Mouse (Mus musculus): ENCODE data around the gene Etfdh. TPM values are rescaled to one million over a fixed set of nuclear protein-coding genes. Genes with fewer than 3 reads are reported as not detected.

The Etfdh gene
- 17.3 and 19.5 TPM in 2 replicates for total RNA-seq (2012; rRNA removed)

GRCm38 (mm10) chr3:79629416-79629730 lies at the start of gene Etfdh:
Gene Etfdh (minus strand): TSS chr3:79629500.
- Histone ChIP-seq H3K4me1 (ENCODE audit: control insufficient read depth in 2 of 2, insufficient read depth in 2 of 2, low read length in 2 of 2, poor library complexity in 1 of 2) (peaks cover 2 to 4% of the 10 kb centered on the region in 2 experiments; a peak in 2 of 4 replicates), H3K9ac (ENCODE audit: insufficient read depth, low read depth, low read length, poor library complexity, severe bottlenecking) (peak within 1 kb of the TSS; percentile 92), H3K27ac (ENCODE audit: insufficient read depth, low read depth, low read length, poor library complexity, severe bottlenecking) (peak within 1 kb of the TSS; percentile 28; the same call in 1 of the 2 replicates), H3K4me3 (ENCODE audit: insufficient read depth in 1 of 2, low read depth in 1 of 2, low read length in 2 of 2, poor library complexity in 1 of 2, severe bottlenecking in 1 of 2) (peak within 1 kb of the TSS; percentile 86 to 97), H3K9me3 (ENCODE audit: control insufficient read depth, insufficient read depth, low read depth, low read length) (no peaks in the 10 kb centered on the region), H3K36me3 (ENCODE audit: control insufficient read depth, insufficient read depth, low read length, poor library complexity, severe bottlenecking) (no peaks in the 10 kb centered on the region)
- TF ChIP-seq ZC3H11A (IDR thresholded peaks at IDR 0.05; ENCODE audit: borderline replicate concordance, low read depth, low read length) (no peak), CHD2 (IDR thresholded peaks at IDR 0.05; ENCODE audit: low read depth, low read length) (no peak), ZNF384 (IDR thresholded peaks at IDR 0.05; ENCODE audit: low read depth, low read length) (no peak), MAFK (IDR thresholded peaks at IDR 0.05; ENCODE audit: insufficient read depth, low read depth, low read length) (no peak), HCFC1 (IDR thresholded peaks at IDR 0.05; ENCODE audit: borderline replicate concordance, insufficient read depth, low read length) (no peak)
- in situ Hi-C loops (cut with MboI; ENCODE audit: low sequenced_read_pairs in 2 of 2, unreplicated experiment in 2 of 2), result no loop called here
- peak; percentile 28 for DNase-seq (ENCODE audit: low read depth, low spot score)

DNA sequence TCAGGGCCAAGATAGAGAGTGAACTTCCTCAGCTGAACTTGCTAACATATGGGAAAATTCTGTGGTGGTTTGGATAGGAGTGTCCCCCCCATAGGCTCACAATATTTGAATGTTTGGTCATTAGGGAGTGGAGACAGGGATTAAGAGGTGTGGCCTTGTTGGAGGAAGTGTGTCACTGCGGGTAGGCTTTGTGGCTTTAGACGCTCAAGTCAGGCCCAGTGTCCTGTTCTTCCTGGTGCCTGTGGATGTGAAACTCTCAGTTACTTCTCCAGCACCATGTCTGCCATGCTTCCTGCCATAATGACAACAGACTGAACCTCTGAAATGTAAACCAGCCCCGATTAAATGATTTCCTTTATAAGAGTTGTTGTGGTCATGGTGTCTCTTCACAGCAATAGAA lies 47.1 kb upstream of the Etfdh start:
- TF ChIP-seq ZC3H11A (IDR thresholded peaks at IDR 0.05; ENCODE audit: borderline replicate concordance, low read depth, low read length) (no peak), MAFK (IDR thresholded peaks at IDR 0.05; ENCODE audit: insufficient read depth, low read depth, low read length) (no peak), ZNF384 (IDR thresholded peaks at IDR 0.05; ENCODE audit: low read depth, low read length) (no peak), CHD2 (IDR thresholded peaks at IDR 0.05; ENCODE audit: low read depth, low read length) (no peak), HCFC1 (IDR thresholded peaks at IDR 0.05; ENCODE audit: borderline replicate concordance, insufficient read depth, low read length) (no peak)
- H3K27ac ChIP-seq (ENCODE audit: insufficient read depth, low read depth, low read length, poor library complexity, severe bottlenecking), result no peak overlapping the region
- in situ Hi-C loops (cut with MboI; ENCODE audit: low sequenced_read_pairs in 2 of 2, unreplicated experiment in 2 of 2), result loop anchor here in 1 of 2 experiments (10.0 kb wide), 1 partner anchor 128 kb away; no protein-coding TSS in a partner anchor

GRCm38 (mm10) chr3:79674641-79675040 lies 45.3 kb upstream of the Etfdh start:
- DNase-seq (ENCODE audit: low read depth, low spot score), result no peak
- in situ Hi-C loops (cut with MboI; ENCODE audit: low sequenced_read_pairs in 2 of 2, unreplicated experiment in 2 of 2), result loop anchor here in 1 of 2 experiments (10.0 kb wide), 1 partner anchor 130 kb away; no protein-coding TSS in a partner anchor
- TF ChIP-seq HCFC1 (IDR thresholded peaks at IDR 0.05; ENCODE audit: borderline replicate concordance, insufficient read depth, low read length) (no peak), MAFK (IDR thresholded peaks at IDR 0.05; ENCODE audit: insufficient read depth, low read depth, low read length) (no peak), ZNF384 (IDR thresholded peaks at IDR 0.05; ENCODE audit: low read depth, low read length) (no peak), CHD2 (IDR thresholded peaks at IDR 0.05; ENCODE audit: low read depth, low read length) (no peak), ZC3H11A (IDR thresholded peaks at IDR 0.05; ENCODE audit: borderline replicate concordance, low read depth, low read length) (no peak)
- 0 out of 4 replicates have a peak, but pooled peaks cover 0 to 2% of the 10 kb centered on the region in 2 experiments for H3K4me1 ChIP-seq (ENCODE audit: control insufficient read depth in 2 of 2, insufficient read depth in 2 of 2, low read length in 2 of 2, poor library complexity in 1 of 2)
- H3K9ac ChIP-seq (ENCODE audit: insufficient read depth, low read depth, low read length, poor library complexity, severe bottlenecking), result no peak overlapping the region
- H3K36me3 ChIP-seq (ENCODE audit: control insufficient read depth, insufficient read depth, low read length, poor library complexity, severe bottlenecking), result no peaks in the 10 kb centered on the region
- H3K4me3 ChIP-seq (ENCODE audit: insufficient read depth in 1 of 2, low read depth in 1 of 2, low read length in 2 of 2, poor library complexity in 1 of 2, severe bottlenecking in 1 of 2), result no peak overlapping the region
- H3K9me3 ChIP-seq (ENCODE audit: control insufficient read depth, insufficient read depth, low read depth, low read length), result no peaks in the 10 kb centered on the region
- H3K27ac ChIP-seq (ENCODE audit: insufficient read depth, low read depth, low read length, poor library complexity, severe bottlenecking), result no peak overlapping the region

More for the DNA sequence above, 47.1 kb upstream of the Etfdh start:
- no peak for DNase-seq (ENCODE audit: low read depth, low spot score)
- Histone ChIP-seq H3K36me3 (ENCODE audit: control insufficient read depth, insufficient read depth, low read length, poor library complexity, severe bottlenecking) (no peaks in the 10 kb centered on the region), H3K9ac (ENCODE audit: insufficient read depth, low read depth, low read length, poor library complexity, severe bottlenecking) (no peak overlapping the region), H3K4me1 (ENCODE audit: control insufficient read depth in 2 of 2, insufficient read depth in 2 of 2, low read length in 2 of 2, poor library complexity in 1 of 2) (no peaks in the 10 kb centered on the region), H3K4me3 (ENCODE audit: insufficient read depth in 1 of 2, low read depth in 1 of 2, low read length in 2 of 2, poor library complexity in 1 of 2, severe bottlenecking in 1 of 2) (no peak overlapping the region), H3K9me3 (ENCODE audit: control insufficient read depth, insufficient read depth, low read depth, low read length) (no peaks in the 10 kb centered on the region)

- in situ Hi-C loops (cut with MboI; ENCODE audit: low sequenced_read_pairs in 2 of 2, unreplicated experiment in 2 of 2), result loop anchor here in 1 of 2 experiments (10.0 kb wide), 1 partner anchor 132 kb away; no protein-coding TSS in a partner anchor
- TF ChIP-seq ZNF384 (IDR thresholded peaks at IDR 0.05; ENCODE audit: low read depth, low read length) (peak; percentile 65), ZC3H11A (IDR thresholded peaks at IDR 0.05; ENCODE audit: borderline replicate concordance, low read depth, low read length) (peak; percentile 44; the same call in 1 of the 2 replicates), HCFC1 (IDR thresholded peaks at IDR 0.05; ENCODE audit: borderline replicate concordance, insufficient read depth, low read length) (no peak)
- peak; percentile 68 for DNase-seq (ENCODE audit: low read depth, low spot score)
Measured at GRCm38 (mm10) chr3:79673082-79673481, 43.8 kb upstream of the Etfdh start.

More at GRCm38 (mm10) chr3:79673082-79673481, 43.8 kb upstream of the Etfdh start:
- H3K36me3 ChIP-seq (ENCODE audit: control insufficient read depth, insufficient read depth, low read length, poor library complexity, severe bottlenecking), result no peaks in the 10 kb centered on the region
- H3K4me1 ChIP-seq (ENCODE audit: control insufficient read depth in 2 of 2, insufficient read depth in 2 of 2, low read length in 2 of 2, poor library complexity in 1 of 2), result 0 out of 4 replicates have a peak, but pooled peaks cover 0 to 2% of the 10 kb centered on the region in 2 experiments
- H3K27ac ChIP-seq (ENCODE audit: insufficient read depth, low read depth, low read length, poor library complexity, severe bottlenecking), result no peak overlapping the region
- no peaks in the 10 kb centered on the region for H3K9me3 ChIP-seq (ENCODE audit: control insufficient read depth, insufficient read depth, low read depth, low read length)
- no peak overlapping the region for H3K4me3 ChIP-seq (ENCODE audit: insufficient read depth in 1 of 2, low read depth in 1 of 2, low read length in 2 of 2, poor library complexity in 1 of 2, severe bottlenecking in 1 of 2)
- no peak overlapping the region for H3K9ac ChIP-seq (ENCODE audit: insufficient read depth, low read depth, low read length, poor library complexity, severe bottlenecking)
